ENCODE assay signal across 8 mouse cellular contexts in genomic region chr12:111443011-111443870, GRCm38 (mm10). TPM values are rescaled to one million over a fixed set of nuclear protein-coding genes. Genes with fewer than 3 reads are reported as not detected.
DNase-seq lines count a peak whose midpoint lies in the region; ATAC-seq and TF ChIP-seq lines count a peak whose summit lies in the region.

No protein-coding gene starts in this region.

- WGBS in bone marrow, adult 2 months: 16% methylated on average over 15 of the region's 15 CpGs
- 28% methylated on average over 15 of the region's 15 CpGs for WGBS in heart, embryonic 14.5 days
- 6% methylated on average over 15 of the region's 15 CpGs for WGBS in liver, embryonic 14.5 days (ENCODE audit: insufficient replicate concordance)
- WGBS in stomach, embryonic 15.5 days: 27% methylated on average over 15 of the region's 15 CpGs

- no peaks in the 10 kb centered on the region for H3K79me2 ChIP-seq in CH12.LX (replicated peaks; ENCODE audit: control insufficient read depth, extremely low read depth, insufficient read depth, poor library complexity, severe bottlenecking)

- in situ Hi-C loops in CH12.LX (cut with MboI; ENCODE audit: low pct_ligation_motif_present, low pct_unique_long_range_greater_than_20kb, low sequenced_read_pairs): no loop called here

- DNase-seq in CH12.LX (ENCODE audit: extremely low read depth): no peak
- DNase-seq in liver, embryonic 14.5 days (ENCODE audit: low read depth in 3 of 3, low spot score in 3 of 3): peak; percentile 97 to 98 (median 97)
- DNase-seq in left cerebral cortex, postnatal 10 days (ENCODE audit: extremely low spot score in 1 of 2, low spot score in 2 of 2): no peak
- DNase-seq in gastrocnemius, postnatal 10 days: no peak
- no peak for DNase-seq in adrenal gland, postnatal 25 days

- H3K4me1 ChIP-seq in CH12.LX (ENCODE audit: control insufficient read depth in 1 of 2, insufficient read depth in 2 of 2): peaks cover 6 to 36% of the 10 kb centered on the region in 2 experiments; a peak in 3 of 4 replicates
- H3K4me1 ChIP-seq in bone marrow, adult 2 months (ENCODE audit: control insufficient read depth, insufficient read depth, low read length): peaks cover 3% of the 10 kb centered on the region; the same call in 1 of the 2 replicates
- H3K4me1 ChIP-seq in heart, embryonic 14.5 days (ENCODE audit: control insufficient read depth in 2 of 2, insufficient read depth in 2 of 2, low read length in 2 of 2): peaks cover 9 to 24% of the 10 kb centered on the region in 2 experiments
- peaks cover 33 to 52% of the 10 kb centered on the region in 2 experiments for H3K4me1 ChIP-seq in liver, embryonic 14.5 days (replicated peaks; ENCODE audit: control insufficient read depth in 2 of 2, insufficient read depth in 2 of 2, low read length in 1 of 2)
- H3K4me1 ChIP-seq in stomach, embryonic 15.5 days: peaks cover 20% of the 10 kb centered on the region

- no peak for TF ChIP-seq EP300 in CH12.LX (IDR thresholded peaks at IDR 0.05; ENCODE audit: low read length)
- peak; percentile 98 for TF ChIP-seq EP300 in liver, embryonic 14.5 days (IDR thresholded peaks at IDR 0.05; ENCODE audit: low read depth)

- peaks cover 48% of the 10 kb centered on the region for H3K27me3 ChIP-seq in CH12.LX (replicated peaks)
- peaks cover 83% of the 10 kb centered on the region for H3K27me3 ChIP-seq in heart, embryonic 14.5 days (ENCODE audit: control insufficient read depth, insufficient read depth, low read length)
- H3K27me3 ChIP-seq in liver, embryonic 14.5 days (ENCODE audit: control insufficient read depth, insufficient read depth, low read length): no peaks in the 10 kb centered on the region
- peaks cover 66% of the 10 kb centered on the region for H3K27me3 ChIP-seq in stomach, embryonic 15.5 days (replicated peaks)

- peaks cover 0 to 4% of the 10 kb centered on the region in 2 experiments for H3K36me3 ChIP-seq in CH12.LX (replicated peaks in 1 of 2; ENCODE audit: control insufficient read depth in 1 of 2, insufficient read depth in 1 of 2, low read length in 1 of 2)
- no peaks in the 10 kb centered on the region for H3K36me3 ChIP-seq in heart, embryonic 14.5 days (ENCODE audit: control insufficient read depth, insufficient read depth, low read length)
- peaks cover 36% of the 10 kb centered on the region for H3K36me3 ChIP-seq in liver, embryonic 14.5 days (replicated peaks; ENCODE audit: control insufficient read depth, insufficient read depth, low read depth)
- H3K36me3 ChIP-seq in stomach, embryonic 15.5 days: no peaks in the 10 kb centered on the region

- no peak for TF ChIP-seq RAD21 in CH12.LX (IDR thresholded peaks at IDR 0.05; ENCODE audit: low read depth, low read length)

- intact Hi-C loops in left cerebral cortex, postnatal 10 days (cut with DNase I): no loop called here

- TF ChIP-seq CTCF in CH12.LX (conservative IDR thresholded peaks at IDR 0.05 in 1 of 2, IDR thresholded peaks at IDR 0.05 in 1 of 2; ENCODE audit: low read depth in 2 of 2, low read length in 2 of 2): no peak
- no peak for TF ChIP-seq CTCF in bone marrow, adult 2 months (IDR thresholded peaks at IDR 0.05; ENCODE audit: control insufficient read depth, insufficient read depth, low read length)
- TF ChIP-seq CTCF in liver, embryonic 14.5 days (IDR thresholded peaks at IDR 0.05; ENCODE audit: low read depth): no peak

- peaks cover 9% of the 10 kb centered on the region for H3K9me3 ChIP-seq in CH12.LX (replicated peaks; ENCODE audit: low read length)
- no peaks in the 10 kb centered on the region for H3K9me3 ChIP-seq in heart, embryonic 14.5 days (ENCODE audit: control insufficient read depth, low read length)
- H3K9me3 ChIP-seq in liver, embryonic 14.5 days (ENCODE audit: control insufficient read depth, low read length): no peaks in the 10 kb centered on the region
- H3K9me3 ChIP-seq in stomach, embryonic 15.5 days: no peaks in the 10 kb centered on the region

- TF ChIP-seq POLR2A in CH12.LX (IDR thresholded peaks at IDR 0.05; ENCODE audit: low read depth, low read length): no peak
- TF ChIP-seq POLR2A in bone marrow, adult 2 months (IDR thresholded peaks at IDR 0.05; ENCODE audit: borderline replicate concordance, control insufficient read depth, low read depth, low read length): no peak; the same call in 1 of the 2 replicates

- dilution Hi-C loops in CH12.LX (cut with MboI; ENCODE audit: extremely low pct_ligation_motif_present, extremely low pct_unique_long_range_greater_than_20kb, low sequenced_read_pairs): no loop called here

- H3K9ac ChIP-seq in CH12.LX (ENCODE audit: insufficient read depth, low read depth): no peak overlapping the region; the same call in 1 of the 2 replicates
- peak overlapping the region; percentile 65 for H3K9ac ChIP-seq in heart, embryonic 14.5 days (ENCODE audit: low read length)
- peak overlapping the region; percentile 87 for H3K9ac ChIP-seq in liver, embryonic 14.5 days (replicated peaks)
- no peak overlapping the region for H3K9ac ChIP-seq in stomach, embryonic 15.5 days

- no peak for ATAC-seq in heart, embryonic 14.5 days (ENCODE audit: insufficient number of reproducible peaks, insufficient read depth, low FRiP score, low read depth)
- peak; percentile 90 for ATAC-seq in liver, embryonic 14.5 days (ENCODE audit: insufficient read depth)
- peak; percentile 90 for ATAC-seq in stomach, embryonic 15.5 days (ENCODE audit: insufficient read depth, low FRiP score, low read depth)

- peak overlapping the region in 2 of 3 experiments; percentile 46 to 48 for H3K4me3 ChIP-seq in CH12.LX (replicated peaks in 1 of 3; ENCODE audit: low read depth in 2 of 3, low read length in 2 of 3, poor library complexity in 1 of 3)
- peak overlapping the region; percentile 88 for H3K4me3 ChIP-seq in bone marrow, adult 2 months (replicated peaks; ENCODE audit: control insufficient read depth, low read depth, low read length)
- peak overlapping the region; percentile 36 to 48 for H3K4me3 ChIP-seq in heart, embryonic 14.5 days (ENCODE audit: control insufficient read depth in 1 of 2, insufficient read depth in 1 of 2, low read depth in 1 of 2, low read length in 2 of 2)
- H3K4me3 ChIP-seq in liver, embryonic 14.5 days (ENCODE audit: insufficient read depth in 1 of 2, low read depth in 2 of 2, low read length in 2 of 2): peak overlapping the region; percentile 73 to 92
- peak overlapping the region; percentile 40 for H3K4me3 ChIP-seq in stomach, embryonic 15.5 days (replicated peaks)

- peak overlapping the region; percentile 57 for H3K4me2 ChIP-seq in CH12.LX (ENCODE audit: insufficient read depth, low read depth, poor library complexity, severe bottlenecking)
- H3K4me2 ChIP-seq in heart, embryonic 14.5 days (ENCODE audit: low read length): peak overlapping the region; percentile 85
- H3K4me2 ChIP-seq in liver, embryonic 14.5 days (ENCODE audit: low read depth): peak overlapping the region; percentile 65
- H3K4me2 ChIP-seq in stomach, embryonic 15.5 days: peak overlapping the region; percentile 82

- no peak overlapping the region for H3K27ac ChIP-seq in CH12.LX (ENCODE audit: insufficient read depth, low read depth)
- H3K27ac ChIP-seq in bone marrow, adult 2 months (ENCODE audit: control insufficient read depth, insufficient read depth, low read depth, low read length, poor library complexity): peak overlapping the region; percentile 94
- 0 out of 4 replicates have a peak overlapping the region, but pooled peaks of 1 of the 2 experiments have one; percentile 19 for H3K27ac ChIP-seq in heart, embryonic 14.5 days (replicated peaks in 1 of 2; ENCODE audit: control insufficient read depth in 1 of 2, insufficient read depth in 1 of 2, low read depth in 2 of 2, low read length in 2 of 2)
- H3K27ac ChIP-seq in liver, embryonic 14.5 days: peak overlapping the region; percentile 96
- H3K27ac ChIP-seq in stomach, embryonic 15.5 days: no peak overlapping the region

RNA-seq across cellular contexts. Expression of gene Tnfaip2, which starts 1.0 kb away (rescaled TPM):
- 0.93 and 1.0 TPM in 2 replicates for total RNA-seq in CH12.LX (2012; rRNA removed)
- total RNA-seq in CH12.LX (2014; rRNA removed): 0.65 and 1.4 TPM in 2 replicates
- polyA plus RNA-seq in CH12.LX (2012; ENCODE audit: insufficient read length, low read depth): 2.5 and 2.6 TPM in 2 replicates
- polyA plus RNA-seq in bone marrow, adult 2 months (2011; ENCODE audit: insufficient read depth, insufficient read length, low replicate concordance, missing spikeins): 91.4 and 149 TPM in 2 replicates
- polyA plus RNA-seq in heart, embryonic 14.5 days (2014; fragmentation: Nextera tagmentation; extraction: Ambion mirVana): 5.5 and 6.9 TPM in 2 replicates
- 57.6 and 61.8 TPM in 2 replicates for polyA plus RNA-seq in liver, embryonic 14.5 days (2012; rRNA removed)
- 78.7 and 88.5 TPM in 2 replicates for polyA plus RNA-seq in liver, embryonic 14.5 days (2014; fragmentation: Nextera tagmentation; extraction: Ambion mirVana)
- polyA plus RNA-seq in stomach, embryonic 15.5 days (2015; fragmentation: Nextera tagmentation; extraction: Ambion mirVana): 8.5 and 13.5 TPM in 2 replicates
- total RNA-seq in left cerebral cortex, postnatal 10 days (2021): under 1 TPM; 0.61 to 0.81 TPM
- 10 to 100 TPM; 37.0 to 47.7 TPM for total RNA-seq in gastrocnemius, postnatal 10 days (2021)
- total RNA-seq in adrenal gland, postnatal 25 days (2021): 7.2 and 15.0 TPM in 2 replicates

RNA-seq across cellular contexts. Expression of gene Exoc3l4, which starts 26.4 kb away (rescaled TPM):
- total RNA-seq in CH12.LX (2012; rRNA removed) (0.29 and 0.85 TPM in 2 replicates), CH12.LX (2014; rRNA removed) (0.80 and 1.2 TPM in 2 replicates)
- polyA plus RNA-seq in CH12.LX (2012; ENCODE audit: insufficient read length, low read depth): 0.56 and 0.81 TPM in 2 replicates
- 7.3 and 18.4 TPM in 2 replicates for polyA plus RNA-seq in bone marrow, adult 2 months (2011; ENCODE audit: insufficient read depth, insufficient read length, low replicate concordance, missing spikeins)
- polyA plus RNA-seq in heart, embryonic 14.5 days (2014; fragmentation: Nextera tagmentation; extraction: Ambion mirVana): 8.1 and 9.4 TPM in 2 replicates
- polyA plus RNA-seq in liver, embryonic 14.5 days (2012; rRNA removed): 18.1 and 20.1 TPM in 2 replicates
- 15.8 and 19.3 TPM in 2 replicates for polyA plus RNA-seq in liver, embryonic 14.5 days (2014; fragmentation: Nextera tagmentation; extraction: Ambion mirVana)
- polyA plus RNA-seq in stomach, embryonic 15.5 days (2015; fragmentation: Nextera tagmentation; extraction: Ambion mirVana): 8.5 and 8.7 TPM in 2 replicates
- 1 to 10 TPM; 1.1 to 1.7 TPM for total RNA-seq in left cerebral cortex, postnatal 10 days (2021)
- total RNA-seq in gastrocnemius, postnatal 10 days (2021): 10 to 100 TPM; 20.3 to 26.0 TPM
- 4.4 and 5.7 TPM in 2 replicates for total RNA-seq in adrenal gland, postnatal 25 days (2021)

RNA-seq across cellular contexts. Expression of gene Lbhd2, which starts 36.6 kb away (rescaled TPM):
- total RNA-seq in CH12.LX (2012; rRNA removed) (not detected in 2 replicates), CH12.LX (2014; rRNA removed) (not detected in 2 replicates)
- polyA plus RNA-seq in CH12.LX (2012; ENCODE audit: insufficient read length, low read depth): not detected in 2 replicates
- not detected in 2 replicates for polyA plus RNA-seq in bone marrow, adult 2 months (2011; ENCODE audit: insufficient read depth, insufficient read length, low replicate concordance, missing spikeins)
- polyA plus RNA-seq in heart, embryonic 14.5 days (2014; fragmentation: Nextera tagmentation; extraction: Ambion mirVana): 1.2 TPM in 1 of 2 replicates, not detected in the other
- polyA plus RNA-seq in liver, embryonic 14.5 days (2012; rRNA removed): not detected in 2 replicates
- 0.15 and 0.21 TPM in 2 replicates for polyA plus RNA-seq in liver, embryonic 14.5 days (2014; fragmentation: Nextera tagmentation; extraction: Ambion mirVana)
- 1.4 and 1.7 TPM in 2 replicates for polyA plus RNA-seq in stomach, embryonic 15.5 days (2015; fragmentation: Nextera tagmentation; extraction: Ambion mirVana)
- 1 to 10 TPM; 2.6 to 3.0 TPM for total RNA-seq in left cerebral cortex, postnatal 10 days (2021)
- total RNA-seq in gastrocnemius, postnatal 10 days (2021): under 1 TPM in 1 of 2 experiments, not detected in 1; 0.70 TPM
- total RNA-seq in adrenal gland, postnatal 25 days (2021): 0.85 TPM in 1 of 2 replicates, not detected in the other

RNA-seq across cellular contexts. Expression of gene Gm266, which starts 42.4 kb away (rescaled TPM):
- not detected in 2 replicates for total RNA-seq in CH12.LX (2012; rRNA removed)
- not detected in 2 replicates for total RNA-seq in CH12.LX (2014; rRNA removed)
- not detected in 2 replicates for polyA plus RNA-seq in CH12.LX (2012; ENCODE audit: insufficient read length, low read depth)
- not detected in 2 replicates for polyA plus RNA-seq in bone marrow, adult 2 months (2011; ENCODE audit: insufficient read depth, insufficient read length, low replicate concordance, missing spikeins)
- polyA plus RNA-seq in heart, embryonic 14.5 days (2014; fragmentation: Nextera tagmentation; extraction: Ambion mirVana): 1.1 and 1.4 TPM in 2 replicates
- 0.61 and 0.91 TPM in 2 replicates for polyA plus RNA-seq in liver, embryonic 14.5 days (2012; rRNA removed)
- 0.42 and 0.53 TPM in 2 replicates for polyA plus RNA-seq in liver, embryonic 14.5 days (2014; fragmentation: Nextera tagmentation; extraction: Ambion mirVana)
- 25.4 and 30.3 TPM in 2 replicates for polyA plus RNA-seq in stomach, embryonic 15.5 days (2015; fragmentation: Nextera tagmentation; extraction: Ambion mirVana)
- total RNA-seq in left cerebral cortex, postnatal 10 days (2021): 1 to 10 TPM; 4.0 TPM
- 1 to 10 TPM; 4.7 to 6.5 TPM for total RNA-seq in gastrocnemius, postnatal 10 days (2021)
- not detected in 2 replicates for total RNA-seq in adrenal gland, postnatal 25 days (2021)

Comparison
In these comparisons a context has a peak if more than half of its experiments do, and no peak if none do; other contexts are left out.
1. DNase-seq: peak in liver, embryonic 14.5 days (3 of 3); none in CH12.LX (single experiment), left cerebral cortex, postnatal 10 days (0 of 2), gastrocnemius, postnatal 10 days (single experiment) and adrenal gland, postnatal 25 days (single experiment).
2. H3K27ac ChIP-seq: peak in bone marrow, adult 2 months (single experiment) and liver, embryonic 14.5 days (single experiment); none in CH12.LX (single experiment) and stomach, embryonic 15.5 days (single experiment).
3. H3K9ac ChIP-seq: peak in heart, embryonic 14.5 days (single experiment) and liver, embryonic 14.5 days (single experiment); none in CH12.LX (single experiment) and stomach, embryonic 15.5 days (single experiment).
4. Peak in every context shown above with its lines, with median percentiles within 50 percentile points of each other: H3K4me2 ChIP-seq and H3K4me3 ChIP-seq.